Mouse (Mus musculus): Measurements from ENCODE around the gene Mtr.
A peak's percentile ranks its signal among the peaks of the same experiment; 100 is the strongest.

- TF ChIP-seq CTCF (IDR thresholded peaks at IDR 0.05; ENCODE audit: insufficient read depth, low read length) (peak; percentile 62; the same call in 1 of the 2 replicates), POLR2A (IDR thresholded peaks at IDR 0.05; ENCODE audit: borderline replicate concordance, extremely low read depth, low read depth, low read length) (no peak)
These were observed 47.7 kb downstream of the Mtr start for GRCm38 (mm10) chr13:12210023-12210762.

Data from lung, adult 2 months (tissue).